Mouse (Mus musculus): Measurements from ENCODE around the gene Rhoq. TPM values are rescaled to one million over a fixed set of nuclear protein-coding genes. Genes with fewer than 3 reads are reported as not detected.
A peak's percentile ranks its signal among the peaks of the same experiment; 100 is the strongest.

Gene Rhoq
- polyA plus RNA-seq, 1 experiment from 2014 or later = 11.1 TPM

- Histone ChIP-seq H3K9me3 (replicated peaks; ENCODE audit: control insufficient read depth, low read length) (no peaks in the 10 kb centered on the region), H3K4me2 (ENCODE audit: low read depth, low read length) (no peak overlapping the region), H3K4me3 (replicated peaks; ENCODE audit: low read length) (no peak overlapping the region), H3K36me3 (ENCODE audit: control insufficient read depth, insufficient read depth, low read length) (0 out of 2 replicates have a peak, but pooled peaks cover 3% of the 10 kb centered on the region), H3K4me1 (ENCODE audit: control insufficient read depth, insufficient read depth, low read length) (no peaks in the 10 kb centered on the region), H3K27me3 (ENCODE audit: control insufficient read depth, insufficient read depth, low read length) (no peaks in the 10 kb centered on the region), H3K27ac (ENCODE audit: low read length) (no peak overlapping the region), H3K9ac (ENCODE audit: low read length) (no peak overlapping the region)
- ATAC-seq (ENCODE audit: insufficient read depth, low FRiP score) = no peak
- 88% methylated on average over 3 of the region's 3 CpGs for WGBS
Observed at GRCm38 (mm10) chr17:87008950-87009349, 46.1 kb downstream of the Rhoq start.

- no peak for ATAC-seq (ENCODE audit: insufficient read depth, low FRiP score)
- Histone ChIP-seq H3K9me3 (replicated peaks; ENCODE audit: control insufficient read depth, low read length) (0 out of 2 replicates have a peak, but pooled peaks cover 2% of the 10 kb centered on the region), H3K4me3 (replicated peaks; ENCODE audit: low read length) (no peak overlapping the region), H3K36me3 (ENCODE audit: control insufficient read depth, insufficient read depth, low read length) (0 out of 2 replicates have a peak, but pooled peaks cover 3% of the 10 kb centered on the region), H3K4me2 (ENCODE audit: low read depth, low read length) (no peak overlapping the region), H3K9ac (ENCODE audit: low read length) (no peak overlapping the region), H3K27me3 (ENCODE audit: control insufficient read depth, insufficient read depth, low read length) (no peaks in the 10 kb centered on the region), H3K27ac (ENCODE audit: low read length) (no peak overlapping the region), H3K4me1 (ENCODE audit: control insufficient read depth, insufficient read depth, low read length) (no peaks in the 10 kb centered on the region)
- 75% methylated on average over 13 of the region's 13 CpGs for WGBS
Observed at GRCm38 (mm10) chr17:87011301-87012019, 48.6 kb downstream of the Rhoq start.

- H3K4me3 ChIP-seq (replicated peaks; ENCODE audit: low read length) = no peak overlapping the region
- 0 out of 2 replicates have a peak, but pooled peaks have one; percentile 29 for ATAC-seq (ENCODE audit: insufficient read depth, low FRiP score)
- no peak overlapping the region for H3K4me2 ChIP-seq (ENCODE audit: low read depth, low read length)
Observed at GRCm38 (mm10) chr17:87019692-87020091, 56.8 kb downstream of the Rhoq start.

GRCm38 (mm10) chr17:87024491-87025242, 61.8 kb downstream of the Rhoq start:
- under 1% methylated on average over 55 of the region's 55 CpGs for WGBS
- Histone ChIP-seq H3K9ac (ENCODE audit: low read length) (peak overlapping the region; percentile 88), H3K27ac (ENCODE audit: low read length) (peak overlapping the region; percentile 85), H3K27me3 (ENCODE audit: control insufficient read depth, insufficient read depth, low read length) (no peaks in the 10 kb centered on the region), H3K9me3 (replicated peaks; ENCODE audit: control insufficient read depth, low read length) (no peaks in the 10 kb centered on the region), H3K4me1 (ENCODE audit: control insufficient read depth, insufficient read depth, low read length) (peaks cover 10% of the 10 kb centered on the region), H3K4me2 (ENCODE audit: low read depth, low read length) (peak overlapping the region; percentile 95), H3K36me3 (ENCODE audit: control insufficient read depth, insufficient read depth, low read length) (0 out of 2 replicates have a peak, but pooled peaks cover 3% of the 10 kb centered on the region), H3K4me3 (replicated peaks; ENCODE audit: low read length) (peak overlapping the region; percentile 66)
- ATAC-seq (ENCODE audit: insufficient read depth, low FRiP score) = peak; percentile 56

More at GRCm38 (mm10) chr17:87019692-87020091, 56.8 kb downstream of the Rhoq start:
- 70% methylated on average over 5 of the region's 5 CpGs for WGBS
- no peaks in the 10 kb centered on the region for H3K36me3 ChIP-seq (ENCODE audit: control insufficient read depth, insufficient read depth, low read length)
- peak overlapping the region; percentile 4; the same call in 1 of the 2 replicates for H3K27ac ChIP-seq (ENCODE audit: low read length)
- H3K9ac ChIP-seq (ENCODE audit: low read length) = no peak overlapping the region
- 0 out of 2 replicates have a peak, but pooled peaks cover 2% of the 10 kb centered on the region for H3K9me3 ChIP-seq (replicated peaks; ENCODE audit: control insufficient read depth, low read length)
- no peaks in the 10 kb centered on the region for H3K27me3 ChIP-seq (ENCODE audit: control insufficient read depth, insufficient read depth, low read length)
- H3K4me1 ChIP-seq (ENCODE audit: control insufficient read depth, insufficient read depth, low read length) = peaks cover 5% of the 10 kb centered on the region; the same call in 1 of the 2 replicates

- under 1% methylated on average over 43 of the region's 43 CpGs for WGBS
- Histone ChIP-seq H3K9ac (ENCODE audit: low read length) (peak within 1 kb of the TSS; percentile 88), H3K4me2 (ENCODE audit: low read depth, low read length) (peak within 1 kb of the TSS; percentile 95), H3K4me3 (replicated peaks; ENCODE audit: low read length) (peak within 1 kb of the TSS; percentile 66), H3K9me3 (replicated peaks; ENCODE audit: control insufficient read depth, low read length) (no peaks in the 10 kb centered on the region), H3K4me1 (ENCODE audit: control insufficient read depth, insufficient read depth, low read length) (peaks cover 10% of the 10 kb centered on the region), H3K27me3 (ENCODE audit: control insufficient read depth, insufficient read depth, low read length) (no peaks in the 10 kb centered on the region), H3K36me3 (ENCODE audit: control insufficient read depth, insufficient read depth, low read length) (0 out of 2 replicates have a peak, but pooled peaks cover 3% of the 10 kb centered on the region), H3K27ac (ENCODE audit: low read length) (peak within 1 kb of the TSS; percentile 85)
- ATAC-seq (ENCODE audit: insufficient read depth, low FRiP score) = peak; percentile 99
Observed at GRCm38 (mm10) chr17:87025269-87025949, 62.5 kb downstream of the Rhoq start, which contains the start of the genes Pigf and Cript. TSS of gene Pigf (minus strand) at chr17:87025406. TSS of gene Cript (plus strand) at chr17:87025550.

- no peaks in the 10 kb centered on the region for H3K27me3 ChIP-seq (ENCODE audit: control insufficient read depth, insufficient read depth, low read length)
- no peak overlapping the region for H3K4me3 ChIP-seq (replicated peaks; ENCODE audit: low read length)
- no peak overlapping the region for H3K4me2 ChIP-seq (ENCODE audit: low read depth, low read length)
- H3K9me3 ChIP-seq (replicated peaks; ENCODE audit: control insufficient read depth, low read length) = no peaks in the 10 kb centered on the region
- 0 out of 2 replicates have a peak, but pooled peaks cover 2% of the 10 kb centered on the region for H3K36me3 ChIP-seq (ENCODE audit: control insufficient read depth, insufficient read depth, low read length)
- H3K4me1 ChIP-seq (ENCODE audit: control insufficient read depth, insufficient read depth, low read length) = no peaks in the 10 kb centered on the region
- H3K9ac ChIP-seq (ENCODE audit: low read length) = no peak overlapping the region
- no peak overlapping the region for H3K27ac ChIP-seq (ENCODE audit: low read length)
- ATAC-seq (ENCODE audit: insufficient read depth, low FRiP score) = no peak
- 49% methylated on average over 10 of the region's 10 CpGs for WGBS
Observed at GRCm38 (mm10) chr17:87036141-87037073, 73.5 kb downstream of the Rhoq start.

GRCm38 (mm10) chr17:87038496-87038895, 75.6 kb downstream of the Rhoq start:
- Histone ChIP-seq H3K36me3 (ENCODE audit: control insufficient read depth, insufficient read depth, low read length) (no peaks in the 10 kb centered on the region), H3K9ac (ENCODE audit: low read length) (no peak overlapping the region), H3K27me3 (ENCODE audit: control insufficient read depth, insufficient read depth, low read length) (no peaks in the 10 kb centered on the region), H3K4me2 (ENCODE audit: low read depth, low read length) (no peak overlapping the region), H3K9me3 (replicated peaks; ENCODE audit: control insufficient read depth, low read length) (no peaks in the 10 kb centered on the region), H3K4me3 (replicated peaks; ENCODE audit: low read length) (no peak overlapping the region), H3K4me1 (ENCODE audit: control insufficient read depth, insufficient read depth, low read length) (no peaks in the 10 kb centered on the region), H3K27ac (ENCODE audit: low read length) (no peak overlapping the region)
- WGBS = 87% methylated on average over 5 of the region's 5 CpGs
- ATAC-seq (ENCODE audit: insufficient read depth, low FRiP score) = no peak

GRCm38 (mm10) chr17:87041739-87042138, 78.9 kb downstream of the Rhoq start:
- no peaks in the 10 kb centered on the region for H3K9me3 ChIP-seq (replicated peaks; ENCODE audit: control insufficient read depth, low read length)
- H3K36me3 ChIP-seq (ENCODE audit: control insufficient read depth, insufficient read depth, low read length) = no peaks in the 10 kb centered on the region
- H3K9ac ChIP-seq (ENCODE audit: low read length) = no peak overlapping the region
- 61% methylated on average over 19 of the region's 19 CpGs for WGBS
- no peak overlapping the region for H3K27ac ChIP-seq (ENCODE audit: low read length)
- no peaks in the 10 kb centered on the region for H3K4me1 ChIP-seq (ENCODE audit: control insufficient read depth, insufficient read depth, low read length)
- no peaks in the 10 kb centered on the region for H3K27me3 ChIP-seq (ENCODE audit: control insufficient read depth, insufficient read depth, low read length)
- no peak overlapping the region for H3K4me3 ChIP-seq (replicated peaks; ENCODE audit: low read length)
- ATAC-seq (ENCODE audit: insufficient read depth, low FRiP score) = no peak
- no peak overlapping the region for H3K4me2 ChIP-seq (ENCODE audit: low read depth, low read length)

Measured in stomach, embryonic 16.5 days (tissue).